Mouse (Mus musculus) layer of hippocampus, adult 2 months (tissue): ENCODE results near the gene Btbd7. TPM values are rescaled to one million over a fixed set of nuclear protein-coding genes. Genes with fewer than 3 reads are reported as not detected.

ENCODE experiments used
- DNase-seq, 2 experiments: peaks; one replicate each; pipeline ENCODE4 v3.0.0; 2022; ENCODE audit warnings: low spot score in 2 of 2
- H3K27ac ChIP-seq: fragments of 200-600 bp; 2 replicates; pipeline ENCODE4 v1.8.1; 2022
- H3K4me3 ChIP-seq: fragments of 200-600 bp; 2 replicates; pipeline ENCODE4 v1.8.1; 2022; ENCODE audit warnings: mild to moderate bottlenecking
- CTCF ChIP-seq: fragments of 200-600 bp; conservative IDR thresholded peaks from 2 replicates; pipeline ENCODE4 v1.8.1; 2022; ENCODE audit warnings: antibody characterized with exemption, mild to moderate bottlenecking, moderate library complexity
- total RNA-seq, 2 experiments: library from RNA; stranded (reverse); gene quantifications; 2 replicates each; pipeline ENCODE4 v1.2.3; 2021

The Btbd7 gene
- total RNA-seq, 2 experiments from 2014 or later = 17.8 to 19.2 TPM

DNA sequence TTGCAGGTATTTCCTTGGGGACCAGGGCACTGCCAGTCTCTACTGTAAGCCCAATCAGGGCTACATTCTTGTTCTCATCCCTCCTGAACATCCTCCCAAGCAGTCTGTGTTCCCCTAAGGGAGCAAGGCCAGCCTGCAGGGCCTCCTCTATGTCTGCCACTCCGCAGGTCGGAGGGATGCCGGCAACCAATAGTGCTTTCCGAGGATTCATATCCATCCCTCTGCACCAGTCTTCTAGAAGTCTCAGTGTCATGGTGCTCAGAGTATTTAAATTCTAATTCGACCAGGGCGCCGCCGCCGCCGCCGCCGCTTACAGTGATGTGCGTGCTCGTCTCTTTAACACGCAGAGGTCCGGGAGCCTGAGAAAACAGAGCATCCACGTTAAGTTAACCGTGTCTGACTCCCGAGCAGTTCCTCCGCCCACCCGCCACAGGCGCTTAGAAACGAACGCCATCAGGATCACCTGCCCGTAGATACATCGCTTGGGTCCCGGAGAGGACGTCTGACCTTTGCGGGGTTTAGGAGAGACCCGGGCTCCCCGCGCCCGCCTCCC, 135.2 kb downstream of the Btbd7 start:
- peak overlapping the region; percentile 94 for H3K27ac ChIP-seq
- no peak for DNase-seq
- TF ChIP-seq CTCF = no peak
- H3K4me3 ChIP-seq = peak overlapping the region; percentile 69

DNA sequence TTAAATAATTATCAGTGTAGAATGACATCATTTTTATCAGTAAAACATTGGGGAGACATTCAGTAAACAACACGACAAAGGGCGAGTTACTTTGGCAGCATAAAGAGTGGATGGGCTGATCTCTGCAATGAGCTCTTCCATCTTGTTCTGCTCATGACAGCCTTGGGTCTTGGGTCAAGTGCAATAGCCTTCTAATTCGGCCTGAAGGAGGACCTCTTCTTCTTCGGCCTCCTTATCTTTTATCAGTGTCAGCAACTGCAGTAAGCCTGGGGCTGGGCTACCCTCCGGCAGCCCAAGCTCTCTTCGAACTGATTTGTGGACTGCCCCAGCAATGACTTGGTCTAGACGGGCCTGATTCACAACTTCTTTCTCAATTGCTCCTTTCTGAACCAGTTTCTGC, 136.2 kb downstream of the Btbd7 start:
- H3K4me3 ChIP-seq = peak overlapping the region; percentile 69
- H3K27ac ChIP-seq = peak overlapping the region; percentile 94
- no peak for DNase-seq
- TF ChIP-seq CTCF = no peak

DNA sequence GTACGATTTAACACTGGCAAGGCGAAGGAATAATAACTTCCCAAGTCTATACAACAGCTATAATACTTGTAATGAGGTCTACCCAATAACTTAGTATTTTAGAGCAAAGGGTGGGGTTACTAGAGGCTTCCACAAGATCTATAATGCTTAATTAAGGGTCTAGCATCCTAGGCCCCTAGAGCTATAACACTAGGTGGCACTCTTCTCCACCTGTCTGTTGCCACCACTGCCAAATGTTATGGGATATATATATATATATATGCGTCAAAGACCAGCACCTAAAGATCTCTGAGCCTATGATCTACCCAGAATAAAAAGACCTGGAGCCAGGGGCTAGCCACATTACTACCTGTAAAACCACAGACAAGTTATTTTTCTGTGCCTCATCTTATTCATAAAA, 138.0 kb downstream of the Btbd7 start:
- no peak for DNase-seq
- no peak overlapping the region for H3K4me3 ChIP-seq
- H3K27ac ChIP-seq = no peak overlapping the region
- TF ChIP-seq CTCF = peak; percentile 79

DNA sequence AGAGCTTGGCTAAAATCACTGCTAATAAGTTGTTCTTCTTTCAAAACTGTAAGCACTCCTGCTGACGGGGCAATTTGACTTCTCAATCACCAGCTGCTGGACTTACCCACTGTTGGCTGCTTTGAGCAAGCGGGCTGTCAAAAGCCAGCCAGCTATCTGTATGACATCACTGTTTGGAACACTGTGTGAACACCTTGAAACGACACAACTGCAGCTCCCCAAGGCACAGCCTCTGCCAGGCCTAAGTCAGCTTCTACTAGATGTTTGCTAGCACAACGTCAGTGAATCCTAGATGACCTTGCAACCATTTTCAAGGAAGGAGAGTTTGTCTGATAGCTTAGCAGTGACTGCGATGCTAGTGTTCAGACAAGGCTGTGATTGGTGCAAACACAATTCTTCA, 139.2 kb downstream of the Btbd7 start:
- no peak for TF ChIP-seq CTCF
- DNase-seq = no peak
- Histone ChIP-seq H3K4me3 (no peak overlapping the region), H3K27ac (no peak overlapping the region)

DNA sequence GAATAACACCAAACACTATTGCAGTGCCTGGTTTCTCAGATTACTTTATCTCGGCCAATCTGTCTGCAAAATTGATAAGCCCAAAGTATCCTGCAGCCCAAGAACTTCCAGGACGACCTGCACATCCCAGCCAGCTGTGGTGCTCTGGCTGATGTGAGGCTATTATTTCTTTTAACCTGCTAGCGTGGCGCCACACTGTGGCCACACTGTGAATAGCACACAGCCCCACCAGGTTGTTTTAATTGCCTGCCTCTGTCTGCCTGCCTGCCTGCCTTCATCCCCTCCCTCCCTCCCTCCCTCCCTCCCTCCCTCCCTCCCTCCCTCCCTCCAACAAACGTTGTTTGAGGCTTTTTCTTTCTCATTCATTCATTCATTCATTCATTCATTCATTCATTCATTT, 144.9 kb downstream of the Btbd7 start:
- H3K27ac ChIP-seq = no peak overlapping the region
- no peak overlapping the region for H3K4me3 ChIP-seq
- peak; percentile 71 for TF ChIP-seq CTCF
- DNase-seq = no peak

DNA sequence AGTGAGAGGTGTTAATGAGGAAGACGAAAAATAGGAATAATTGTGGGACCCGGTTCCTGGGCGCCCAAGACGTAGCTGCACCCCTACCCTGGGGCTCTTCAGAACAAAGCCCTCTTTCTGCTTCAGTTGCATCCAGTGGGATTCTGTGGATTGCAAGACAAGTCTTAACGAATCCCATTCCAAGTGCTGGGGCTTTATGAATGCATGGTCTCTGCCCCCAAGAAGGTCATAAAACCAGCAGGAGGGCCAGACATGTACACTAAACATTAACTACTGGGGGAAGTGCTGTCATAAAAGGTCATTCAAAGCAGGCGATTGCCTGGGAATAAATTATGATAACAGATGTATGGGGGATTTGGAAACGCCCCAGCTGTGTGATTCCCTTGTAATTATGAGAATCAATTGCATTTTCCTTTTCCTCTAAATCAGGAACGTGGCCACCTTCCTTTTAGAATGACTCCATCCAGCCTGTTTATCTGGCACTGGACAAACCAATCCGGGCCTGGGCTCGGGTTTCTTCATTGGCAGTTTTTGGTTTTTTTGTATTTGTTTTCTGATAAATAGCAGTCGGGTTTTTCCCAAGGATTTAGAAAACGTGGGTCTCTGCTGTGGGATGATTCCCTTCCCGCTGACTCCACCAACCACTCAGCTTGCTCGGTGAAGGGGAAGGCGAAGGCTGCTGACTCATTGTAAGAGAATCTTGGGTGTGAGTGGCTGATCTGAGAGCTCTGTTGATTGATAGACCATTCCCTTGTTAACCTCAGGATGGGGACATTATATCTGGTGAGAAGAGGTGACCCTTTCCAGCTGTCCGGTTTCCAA, 147.3 kb downstream of the Btbd7 start:
- TF ChIP-seq CTCF = no peak
- H3K4me3 ChIP-seq = peak overlapping the region; percentile 2; the same call in 1 of the 2 replicates
- DNase-seq = no peak
- H3K27ac ChIP-seq = peak overlapping the region; percentile 83

Other genes with a start within 250 kb of the Btbd7 start
- gene Itpk1, start 173.5 kb downstream of the Btbd7 start, total RNA-seq = 10 to 100 TPM; 66.6 to 76.8 TPM
- gene Moap1, start 134.8 kb downstream of the Btbd7 start, total RNA-seq = 10 to 100 TPM; 24.3 to 24.9 TPM
- gene Tmem251, start 134.7 kb downstream of the Btbd7 start, total RNA-seq = 1 to 10 TPM; 5.1 TPM
- not detected for gene Gm28051, start 120.7 kb downstream of the Btbd7 start, total RNA-seq
- 10 to 100 TPM; 13.2 to 13.4 TPM for gene Gon7, start 120.7 kb downstream of the Btbd7 start, total RNA-seq
- gene Ubr7, start 120.5 kb downstream of the Btbd7 start, total RNA-seq = 10 to 100 TPM; 29.8 to 31.3 TPM
- 10 to 100 TPM; 13.2 to 16.0 TPM for gene Gm20604, start 119.8 kb downstream of the Btbd7 start, total RNA-seq
- gene Cox8c, start 20.8 kb upstream of the Btbd7 start, total RNA-seq = not detected
- gene Unc79, start 70.4 kb upstream of the Btbd7 start, total RNA-seq = 10 to 100 TPM; 53.2 to 56.6 TPM